Mouse (Mus musculus) CH12.LX (cell line): ENCODE measurements at regions not wholly inside any gene's neighbourhood (a gene's known extent, or its start where the extent isn't known, plus 50 kb on each side); places are given as distances from the start of the nearest gene placed in this dataset.

Source experiments
- CHD1 ChIP-seq: IDR thresholded peaks from 2 replicates; pipeline ENCODE4 v1.6.1; 2012; ENCODE audit warnings: low read depth, low read length, improper control_type of control experiment, inconsistent platforms
- CTCF ChIP-seq, 2 experiments: IDR thresholded peaks in 1 of 2; conservative IDR thresholded peaks in 1 of 2; 2 replicates each; pipeline ENCODE4 v1.5.1; 2011 to 2012; ENCODE audit warnings: low read depth in 2 of 2, low read length in 2 of 2, improper control_type of control experiment in 1 of 2, inconsistent platforms in 1 of 2, mild to moderate bottlenecking in 1 of 2, moderate library complexity in 1 of 2
- E2F4 ChIP-seq: IDR thresholded peaks from 2 replicates; pipeline ENCODE4 v1.6.1; 2011; ENCODE audit warnings: low read depth, low read length, improper control_type of control experiment; ENCODE audit not compliant: insufficient replicate concordance
- EP300 ChIP-seq: IDR thresholded peaks from 2 replicates; pipeline ENCODE4 v1.6.1; 2011; ENCODE audit warnings: low read length, improper control_type of control experiment
- ETS1 ChIP-seq: conservative IDR thresholded peaks from 2 replicates; pipeline ENCODE4 v1.6.1; 2012; ENCODE audit warnings: low read depth, mild to moderate bottlenecking, inconsistent platforms, low read length, improper control_type of control experiment, moderate library complexity
- HCFC1 ChIP-seq: IDR thresholded peaks from 2 replicates; pipeline ENCODE4 v1.6.1; 2012; ENCODE audit warnings: low read depth, mild to moderate bottlenecking, inconsistent platforms, low read length, improper control_type of control experiment
- IRF4 ChIP-seq: IDR thresholded peaks from 2 replicates; pipeline ENCODE4 v1.6.1; 2014; ENCODE audit warnings: low read depth, mild to moderate bottlenecking, inconsistent platforms, low read length, improper control_type of control experiment
- POLR2A ChIP-seq: IDR thresholded peaks from 2 replicates; pipeline ENCODE4 v1.6.1; 2011; ENCODE audit warnings: low read depth, mild to moderate bottlenecking, improper control_type of control experiment, low read length
- UBTF ChIP-seq: IDR thresholded peaks from 2 replicates; pipeline ENCODE4 v1.6.1; 2012; ENCODE audit warnings: low read depth, mild to moderate bottlenecking, inconsistent platforms, low read length, improper control_type of control experiment, moderate library complexity
- ZMIZ1 ChIP-seq: IDR thresholded peaks from 2 replicates; pipeline ENCODE4 v1.6.1; 2012; ENCODE audit warnings: low read depth, mild to moderate bottlenecking, inconsistent platforms, low read length, improper control_type of control experiment

- TF ChIP-seq UBTF, result no peak
- TF ChIP-seq CTCF (conservative IDR thresholded peaks at IDR 0.05 in 1 of 2, IDR thresholded peaks at IDR 0.05 in 1 of 2; ENCODE audit: low read depth in 2 of 2, low read length in 2 of 2), result no peak
- no peak for TF ChIP-seq POLR2A
- no peak for TF ChIP-seq IRF4
- no peak for TF ChIP-seq CHD1
- TF ChIP-seq ZMIZ1, result no peak
- no peak for TF ChIP-seq EP300
- TF ChIP-seq ETS1, result no peak
- TF ChIP-seq HCFC1, result no peak
- TF ChIP-seq E2F4, result no peak
These were observed 79.1 kb upstream of the Pdc start for GRCm38 (mm10) chr1:150240110-150240509.
